Mouse (Mus musculus): Measurements from ENCODE around the gene Rcan2.

Rcan2 gene

DNA sequence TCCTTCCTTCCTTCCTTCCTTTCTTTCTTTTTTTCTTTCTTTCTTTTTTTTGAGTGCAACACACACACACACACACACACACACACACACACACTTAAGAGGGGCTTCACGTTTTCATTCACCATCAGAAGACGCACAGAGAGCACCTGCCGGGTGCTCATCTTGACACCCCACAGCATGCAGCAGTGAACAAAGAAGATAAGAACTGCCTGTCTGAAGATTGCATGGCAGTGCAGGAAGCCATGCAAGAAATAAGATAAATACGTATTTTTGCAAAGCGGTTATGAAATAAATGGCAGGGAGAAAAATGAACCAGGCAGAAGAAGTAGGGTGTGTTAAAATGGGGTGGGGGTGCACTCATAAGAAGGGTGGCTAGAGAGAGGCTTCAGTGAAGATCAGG lies 116.0 kb downstream of the Rcan2 start:
- DNase-seq (ENCODE audit: low spot score), result no peak

DNA sequence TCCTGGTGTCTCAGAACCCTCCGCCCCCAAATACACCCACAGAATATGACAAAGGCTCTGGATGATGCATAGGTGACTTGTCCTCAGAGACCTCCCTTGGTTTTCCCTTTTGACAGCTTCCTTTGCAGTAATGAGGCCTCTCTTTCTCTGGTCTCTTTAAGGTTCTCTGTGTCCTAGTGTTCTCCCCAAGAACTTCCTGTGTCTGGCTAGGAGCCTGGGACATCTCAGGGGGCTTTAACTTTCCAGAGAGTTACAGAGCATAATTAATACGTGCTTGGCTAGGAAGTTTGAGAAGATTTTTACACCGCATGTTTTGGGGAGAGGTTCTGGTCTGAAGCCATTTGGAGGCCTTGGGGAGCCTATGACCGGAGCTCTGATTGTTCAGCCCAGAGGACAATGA lies 128.7 kb downstream of the Rcan2 start:
- DNase-seq (ENCODE audit: low spot score), result no peak

DNA sequence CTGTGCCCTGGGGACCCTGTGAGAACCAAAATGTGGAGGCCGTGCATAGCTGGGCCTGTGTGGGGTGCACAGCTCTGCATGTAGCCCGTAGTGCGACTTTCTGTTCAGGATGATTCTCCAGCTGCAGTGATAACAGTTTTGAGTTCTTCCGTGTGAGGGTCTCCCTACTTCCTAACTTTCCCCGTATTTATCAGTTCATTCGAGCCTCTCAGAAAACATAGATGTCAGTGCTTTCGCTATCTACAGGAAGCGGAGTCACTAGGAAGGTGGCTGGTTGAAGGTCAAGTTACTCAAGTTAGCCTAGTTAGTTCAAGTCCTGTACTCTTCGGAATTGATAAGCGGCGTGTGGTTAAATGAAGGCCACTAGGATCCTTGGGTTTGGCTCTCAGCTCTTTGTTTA lies 130.6 kb downstream of the Rcan2 start:
- DNase-seq (ENCODE audit: low spot score), result no peak

DNA sequence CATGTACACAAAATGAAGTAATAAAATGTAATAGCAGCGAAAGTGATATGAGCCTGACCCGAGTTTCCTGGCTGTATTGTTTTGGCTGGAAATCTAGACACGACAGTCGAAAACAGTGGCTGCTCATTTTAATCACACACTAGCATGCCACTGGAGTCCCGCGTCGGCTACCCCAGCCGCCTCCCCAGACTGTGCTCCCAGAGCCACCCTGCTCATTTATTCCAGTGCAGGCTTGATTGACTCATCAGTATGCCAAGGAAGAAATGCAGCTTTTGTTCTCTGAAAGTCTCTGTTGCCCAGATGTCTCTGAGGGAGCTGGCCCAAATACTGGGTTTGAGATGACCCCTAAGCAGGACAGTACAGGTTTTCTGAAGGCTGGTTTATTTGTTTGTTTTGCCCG lies 132.9 kb downstream of the Rcan2 start:
- DNase-seq (ENCODE audit: low spot score), result no peak

DNA sequence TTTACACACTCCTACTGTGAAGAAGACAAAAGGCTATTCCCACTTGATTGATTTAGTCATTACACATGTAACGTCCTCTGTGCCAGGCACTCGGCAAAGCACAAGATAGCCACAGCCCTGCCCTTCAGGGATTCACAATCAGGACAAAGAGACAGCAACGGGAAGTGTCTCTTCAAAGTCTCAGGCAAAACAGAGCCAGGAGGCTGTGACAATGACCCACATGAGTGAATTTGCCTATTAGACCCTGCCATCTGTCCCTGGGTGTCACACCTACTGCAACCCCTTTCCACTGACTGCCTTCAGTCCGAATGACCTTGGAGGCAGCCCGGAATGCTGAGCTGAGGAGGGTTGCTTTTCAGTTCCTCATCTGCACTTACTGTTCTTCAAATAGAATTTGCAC lies 151.1 kb downstream of the Rcan2 start:
- DNase-seq (ENCODE audit: low spot score), result no peak

DNA sequence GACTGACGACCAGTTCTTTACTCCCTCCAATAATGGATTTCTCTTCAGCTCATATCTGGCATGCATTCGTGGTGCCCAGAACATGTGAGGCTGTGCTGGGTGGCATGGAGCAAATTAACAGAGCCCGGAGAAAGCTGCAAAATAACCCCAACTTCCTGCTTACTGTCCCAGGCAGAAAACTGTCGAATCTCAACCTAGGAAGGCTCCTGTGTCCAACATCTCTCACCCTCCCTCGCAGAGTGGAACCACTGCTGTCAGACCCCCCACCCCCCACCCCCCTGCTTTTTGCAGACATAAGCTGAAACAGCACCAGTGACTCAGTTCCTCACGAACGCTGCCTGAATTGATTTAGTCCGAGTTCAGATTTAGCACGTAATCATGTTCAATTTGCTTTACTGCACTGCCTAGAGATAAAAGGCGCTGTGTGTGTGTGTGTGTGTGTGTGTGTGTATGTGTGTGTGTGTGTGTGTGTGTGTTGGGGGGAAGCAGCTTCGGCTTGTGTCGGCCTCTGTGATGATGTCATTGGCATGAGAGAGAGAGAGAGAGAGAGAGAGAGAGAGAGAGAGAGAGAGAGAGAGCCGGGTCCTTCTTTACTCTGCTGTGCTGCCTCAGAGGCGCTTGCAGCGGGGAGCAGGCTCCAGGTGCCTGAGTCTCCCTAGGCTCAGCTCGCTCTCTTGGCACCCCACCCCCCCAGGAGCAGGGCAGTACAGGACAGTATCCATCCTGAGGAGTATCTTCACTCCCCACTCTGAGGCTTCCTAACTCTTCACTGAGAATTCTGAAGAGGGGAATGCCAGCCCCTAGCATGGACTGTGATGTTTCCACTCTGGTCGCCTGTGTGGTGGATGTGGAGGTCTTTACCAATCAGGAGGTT lies 151.7 kb downstream of the Rcan2 start:
- DNase-seq (ENCODE audit: low spot score), result no peak

DNA sequence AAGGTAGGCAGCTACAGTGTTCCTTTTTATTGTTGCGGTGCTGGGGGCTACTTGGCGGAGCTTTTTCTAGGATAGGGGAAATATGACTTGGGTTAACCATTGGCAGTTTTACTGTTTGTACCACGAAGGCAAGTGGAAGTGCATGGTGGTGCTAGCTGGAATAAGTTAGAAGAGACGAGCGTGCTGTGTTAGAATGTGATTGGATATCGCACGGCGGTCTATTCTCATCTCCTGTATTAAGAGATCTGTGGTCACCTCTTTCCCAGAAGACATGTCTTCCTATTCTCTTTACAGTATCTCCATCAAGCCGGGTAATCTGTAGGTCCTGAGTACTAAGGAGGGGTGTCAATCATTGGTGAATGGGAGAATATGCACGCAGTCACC lies 152.4 kb downstream of the Rcan2 start:
- no peak for DNase-seq (ENCODE audit: low spot score)

DNA sequence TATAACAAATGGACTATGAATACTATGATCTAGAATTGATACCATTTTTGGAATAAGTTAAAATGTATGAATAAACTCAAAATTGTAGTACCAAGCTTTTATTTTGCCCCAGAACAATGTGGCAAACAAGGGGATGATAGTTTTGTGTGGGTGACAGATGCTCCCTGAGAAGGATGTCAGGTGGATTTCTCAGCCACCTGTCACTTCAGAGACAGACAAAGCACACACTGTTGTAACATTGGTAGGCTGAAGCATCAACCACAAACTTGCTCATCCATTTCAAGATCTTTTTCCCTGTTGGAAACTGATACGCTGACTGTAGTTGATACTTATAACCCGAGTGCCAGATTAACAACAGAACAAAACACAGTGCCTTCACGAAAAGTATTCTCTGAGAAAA lies 158.6 kb downstream of the Rcan2 start:
- no peak for DNase-seq (ENCODE audit: low spot score)

DNA sequence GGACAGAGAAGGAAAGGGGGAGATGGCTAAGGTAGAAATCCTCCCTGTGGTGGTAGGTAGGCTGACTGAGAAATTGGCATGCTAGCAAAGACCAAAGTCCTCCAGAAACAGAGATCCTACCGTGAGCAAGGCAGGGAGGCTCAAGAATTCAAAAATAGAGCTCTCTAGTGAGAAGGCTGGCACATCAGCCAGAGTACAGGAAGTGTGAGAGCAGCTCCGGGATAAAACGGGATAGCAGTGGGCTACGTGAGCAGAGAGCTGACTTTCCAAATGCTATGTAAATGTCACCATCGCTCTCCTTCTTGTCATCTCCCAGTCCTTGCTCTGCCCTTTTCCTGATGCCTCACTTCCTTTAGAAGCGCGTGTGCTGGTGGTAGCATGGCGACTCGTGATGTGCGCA lies 168.8 kb downstream of the Rcan2 start:
- DNase-seq (ENCODE audit: low spot score), result no peak

DNA sequence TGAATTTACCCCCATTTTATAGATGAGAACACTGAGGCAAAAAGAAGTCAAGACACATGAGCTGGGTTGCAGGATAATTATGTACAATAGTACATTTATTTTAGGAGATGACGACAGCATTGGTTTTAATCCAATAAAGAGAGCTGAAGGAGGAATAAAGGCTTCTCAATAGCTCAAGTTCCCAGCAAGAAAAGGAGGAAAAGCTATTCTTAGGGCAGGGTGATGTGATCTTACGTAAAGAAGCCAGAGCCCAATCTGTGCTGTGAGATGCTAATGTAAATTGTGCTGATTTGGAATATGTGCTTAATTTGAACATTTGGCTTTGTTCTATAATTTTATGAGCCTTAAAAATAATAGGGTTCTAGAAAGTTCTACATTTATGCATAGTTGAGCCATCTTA lies 176.4 kb downstream of the Rcan2 start:
- DNase-seq (ENCODE audit: low spot score), result no peak

DNA sequence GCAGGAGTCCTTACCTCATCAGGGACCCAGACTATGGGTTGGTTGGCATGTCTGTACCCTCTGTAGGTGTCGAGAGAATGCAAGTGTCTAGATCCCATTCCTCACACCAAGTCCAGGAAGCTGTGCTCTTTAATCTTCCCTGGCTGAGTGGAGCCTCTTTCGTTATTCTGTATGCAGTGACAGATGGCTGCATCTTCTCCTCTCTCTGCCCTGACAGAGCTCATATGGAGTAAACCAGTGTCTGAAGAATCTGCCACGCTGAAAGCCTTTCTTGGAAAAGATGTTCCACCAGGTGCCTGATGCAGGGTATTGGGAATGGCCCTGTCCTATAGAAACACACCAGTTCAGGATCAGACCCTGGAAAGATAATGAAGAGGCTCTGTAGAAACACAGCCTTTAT lies 178.8 kb downstream of the Rcan2 start:
- DNase-seq (ENCODE audit: low spot score), result no peak

DNA sequence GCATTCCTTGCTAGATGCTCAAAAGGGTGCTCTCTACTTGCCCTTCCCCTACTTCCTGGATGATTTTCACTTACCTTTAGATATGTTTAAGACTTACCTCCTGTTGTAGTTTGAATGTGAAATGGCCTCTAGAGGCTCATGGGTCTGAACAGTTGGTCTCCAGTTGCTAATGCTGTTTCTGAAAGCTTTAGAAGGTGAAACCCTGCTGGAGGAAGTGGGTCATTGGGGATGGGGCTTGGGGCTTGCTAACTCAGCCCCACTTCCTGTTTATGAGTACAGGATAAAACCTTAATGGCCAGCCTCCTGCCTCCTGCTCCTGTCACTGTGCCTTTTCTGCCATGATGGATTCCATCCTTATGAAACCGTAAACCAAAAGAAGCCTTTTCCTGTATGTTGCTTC lies 181.4 kb downstream of the Rcan2 start:
- no peak for DNase-seq (ENCODE audit: low spot score)

DNA sequence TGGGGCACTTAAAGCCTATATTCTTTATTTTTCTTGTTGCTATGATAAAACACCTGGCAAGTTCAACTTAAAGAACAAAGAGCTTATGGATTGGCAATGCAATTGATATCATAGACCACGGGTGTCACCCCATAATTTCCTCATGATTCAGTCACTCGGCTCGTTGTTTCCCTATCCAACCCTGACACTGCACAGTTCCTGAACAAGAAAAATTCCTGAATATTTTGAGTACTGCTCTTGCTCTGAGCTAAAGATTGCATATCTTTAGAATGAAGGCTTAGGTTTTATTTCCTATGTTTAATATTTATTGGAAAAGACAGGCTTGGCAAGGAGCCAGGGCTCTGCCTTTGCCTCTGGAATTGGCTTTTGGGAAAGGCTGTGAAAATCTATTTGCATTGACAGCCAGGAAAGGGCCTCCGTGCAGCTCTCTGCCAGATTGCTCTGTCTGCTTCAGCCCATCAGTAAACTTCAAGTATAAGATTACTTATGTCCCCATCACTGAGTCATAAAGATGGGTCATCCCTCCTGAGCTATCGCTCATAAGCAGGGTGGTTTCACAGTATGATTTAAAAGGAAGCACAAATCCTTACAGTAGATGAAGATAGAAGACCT lies 188.3 kb downstream of the Rcan2 start:
- DNase-seq (ENCODE audit: low spot score), result no peak

DNA sequence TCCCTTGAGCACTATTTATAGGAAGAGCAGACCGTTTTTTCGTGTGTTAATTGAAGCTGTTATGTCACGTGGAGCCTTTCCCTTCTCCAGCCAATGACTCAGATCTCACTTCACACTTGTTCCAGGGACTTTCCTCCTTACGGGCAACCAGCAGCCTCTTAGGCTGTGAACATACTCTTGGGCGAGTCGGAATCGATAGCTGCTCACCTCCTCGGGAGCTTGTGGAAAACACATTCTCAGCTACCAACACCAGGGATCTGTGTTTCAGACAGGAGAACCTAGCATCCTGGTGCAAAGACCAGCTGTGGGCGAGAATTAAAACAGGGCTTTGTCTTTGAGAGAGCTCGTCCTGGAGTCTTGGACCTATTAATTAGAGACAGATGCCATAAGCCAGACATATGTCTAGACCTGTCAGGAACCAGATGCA lies 189.8 kb downstream of the Rcan2 start:
- no peak for DNase-seq (ENCODE audit: low spot score)

DNA sequence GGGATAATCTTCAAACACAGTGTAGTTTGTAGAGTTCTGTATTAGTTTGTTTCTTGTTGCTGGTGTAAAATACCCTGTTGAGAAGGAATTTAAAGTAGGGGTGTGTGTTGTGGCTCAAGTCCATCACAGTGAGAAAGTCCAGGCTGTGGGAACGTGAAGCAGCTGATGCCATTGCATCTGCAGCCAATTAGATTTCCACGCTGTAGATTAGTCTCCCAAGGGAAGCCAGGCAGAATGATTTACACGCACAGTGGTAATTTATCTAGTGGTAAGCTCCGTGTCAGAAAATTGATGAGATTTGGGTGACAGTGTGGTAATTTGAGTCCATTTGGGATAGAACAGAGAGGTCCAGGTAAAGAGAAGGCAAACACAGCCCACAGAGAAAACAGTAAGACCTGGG lies 192.9 kb downstream of the Rcan2 start:
- no peak for DNase-seq (ENCODE audit: low spot score)

DNA sequence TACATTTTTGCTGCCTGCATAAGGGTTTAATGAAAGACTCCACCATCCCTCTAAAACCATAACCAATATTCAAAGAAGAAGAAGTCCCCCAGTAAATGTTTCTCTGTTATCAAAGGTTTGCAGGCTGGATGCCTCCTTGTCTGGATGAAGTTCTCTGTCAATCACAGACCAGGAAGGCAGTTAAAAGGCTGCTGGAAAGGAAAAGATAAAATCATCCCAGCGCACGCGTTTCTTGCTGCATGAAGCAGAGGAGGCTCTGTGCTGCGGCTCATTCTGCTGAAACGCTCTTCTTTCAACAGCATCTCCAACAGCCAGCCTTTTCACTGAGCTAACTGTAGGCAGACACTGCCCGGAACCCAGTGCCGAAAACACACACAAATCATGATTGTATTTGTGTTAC lies 196.4 kb downstream of the Rcan2 start:
- no peak for DNase-seq (ENCODE audit: low spot score)

DNA sequence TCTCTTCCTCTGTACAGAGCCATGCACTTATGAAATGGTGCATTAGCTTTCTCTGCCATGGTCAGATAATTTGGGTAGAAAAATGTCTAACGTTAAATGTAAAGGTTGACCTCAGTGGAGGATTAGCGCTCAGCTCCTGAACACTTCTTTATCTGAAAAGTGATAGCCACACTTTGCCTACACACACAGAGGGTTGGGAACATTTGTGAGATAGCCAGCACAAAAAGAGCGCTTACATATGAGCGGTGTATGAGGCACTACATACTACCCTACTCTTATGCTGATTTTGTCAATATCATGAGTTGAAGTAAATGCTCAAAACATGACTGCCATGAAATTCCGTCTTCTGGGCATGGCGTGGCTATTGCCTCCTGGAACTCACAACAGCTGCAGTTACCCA lies 196.9 kb downstream of the Rcan2 start:
- no peak for DNase-seq (ENCODE audit: low spot score)

DNA sequence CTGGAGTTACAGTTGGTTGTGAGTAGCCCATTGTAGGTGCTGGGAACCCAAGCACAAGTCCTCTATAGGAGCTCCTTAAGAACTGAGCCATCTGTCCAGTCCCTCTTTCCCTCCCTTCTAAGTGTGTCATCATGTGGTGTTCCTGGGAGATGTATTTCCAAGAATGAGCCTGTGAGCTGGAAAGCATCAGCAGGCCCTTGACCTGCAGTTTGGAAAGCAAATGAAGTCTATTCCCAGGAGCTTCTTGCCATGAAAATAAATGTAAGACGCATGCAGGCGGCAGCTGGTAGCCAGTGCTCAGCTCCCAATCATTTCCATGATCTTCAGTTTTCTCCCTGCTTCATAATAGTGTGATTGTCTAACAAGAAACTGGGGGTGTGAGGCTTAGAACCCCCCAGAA lies 203.2 kb downstream of the Rcan2 start:
- DNase-seq (ENCODE audit: low spot score), result no peak

DNA sequence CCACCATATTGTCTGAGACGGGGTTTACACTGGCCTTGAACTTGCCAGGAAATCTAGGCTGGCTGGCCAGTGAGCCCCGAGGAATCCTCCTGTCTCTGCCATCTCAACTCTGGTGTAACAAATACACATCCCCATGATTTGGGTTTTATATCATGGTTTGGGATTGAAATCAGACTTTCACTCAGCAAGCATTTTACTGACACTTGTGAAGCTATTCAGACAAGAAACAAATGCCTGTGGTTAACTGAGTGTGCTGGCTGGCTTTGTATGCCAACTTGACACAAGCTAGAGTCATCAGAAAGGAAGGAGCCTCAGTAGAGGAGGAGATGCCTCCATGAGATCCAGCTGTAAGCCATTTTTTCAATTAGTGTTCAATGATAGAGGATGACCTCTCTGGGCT lies 206.3 kb downstream of the Rcan2 start:
- no peak for DNase-seq (ENCODE audit: low spot score)

DNA sequence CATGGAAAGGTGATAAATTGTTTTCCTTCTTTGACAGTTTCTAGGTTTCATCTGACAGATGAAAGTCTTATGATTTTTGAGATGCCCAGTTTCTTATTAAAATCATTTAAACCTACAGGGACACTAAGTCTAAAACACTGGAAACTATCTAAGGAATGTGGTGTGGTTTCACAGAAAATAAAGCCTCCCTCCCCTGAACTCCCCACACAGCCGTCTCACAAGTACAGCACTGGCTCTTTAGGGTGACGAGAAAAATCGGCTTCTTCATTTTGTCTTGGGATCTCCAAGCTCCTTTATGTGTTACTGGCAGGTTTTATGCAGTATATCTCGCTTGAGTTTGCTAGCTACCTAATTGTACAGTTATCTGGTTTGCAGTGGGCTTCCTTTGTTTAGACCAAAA lies 210.8 kb downstream of the Rcan2 start:
- DNase-seq (ENCODE audit: low spot score), result no peak

DNA sequence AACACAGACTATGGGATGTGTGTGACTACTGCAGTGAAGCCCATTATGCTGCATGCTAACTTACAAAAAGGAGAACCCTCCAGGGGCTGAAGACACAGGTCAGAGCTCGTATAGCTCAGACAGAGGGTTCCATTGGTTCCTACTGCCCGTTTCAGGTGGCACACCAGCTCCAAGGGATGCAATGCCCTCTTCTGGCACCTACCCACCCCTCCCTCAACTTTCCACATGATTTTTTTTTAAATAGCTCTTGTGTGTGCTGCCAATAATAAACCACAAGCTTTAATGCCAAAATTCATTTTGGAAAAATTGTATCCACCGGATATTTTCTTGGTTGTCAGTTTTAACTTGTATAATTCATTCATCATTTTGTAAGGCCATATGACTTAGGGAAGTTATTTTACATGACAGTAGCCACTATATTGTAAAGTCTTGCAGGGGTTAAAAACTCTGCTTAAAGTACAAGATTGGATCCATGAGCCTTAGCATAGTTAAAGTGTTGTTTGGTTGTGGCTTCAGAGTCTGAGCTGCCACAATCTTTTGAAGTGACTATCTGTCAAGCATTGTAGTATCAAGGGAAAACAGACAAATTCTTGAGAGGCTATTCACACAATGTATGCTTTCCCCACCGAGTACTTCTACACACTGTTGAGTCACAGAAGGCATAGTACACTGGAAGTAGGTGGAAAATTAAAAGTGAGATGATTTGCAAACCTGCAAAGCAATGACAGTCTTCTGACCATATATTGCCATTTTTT lies 212.8 kb downstream of the Rcan2 start:
- DNase-seq (ENCODE audit: low spot score), result no peak

DNA sequence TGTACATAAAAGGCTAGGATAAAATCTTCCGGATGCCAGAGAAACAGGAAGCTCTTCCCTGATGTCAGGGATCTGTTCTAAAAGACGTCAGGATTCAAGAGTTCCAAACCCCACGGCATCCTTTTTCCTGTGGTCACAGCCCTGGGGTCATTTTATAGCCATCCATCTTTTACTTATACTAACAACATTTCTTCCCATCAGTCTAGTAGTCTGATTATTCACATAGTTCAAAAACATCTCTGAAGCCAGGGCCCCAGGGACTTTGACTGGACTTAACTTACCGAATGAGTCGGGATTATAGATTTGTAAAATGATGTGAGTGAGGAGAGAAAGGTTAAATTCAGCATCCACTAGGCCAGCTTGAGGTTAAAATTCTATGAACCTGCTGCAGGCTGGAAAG lies 215.2 kb downstream of the Rcan2 start:
- DNase-seq (ENCODE audit: low spot score), result no peak

DNA sequence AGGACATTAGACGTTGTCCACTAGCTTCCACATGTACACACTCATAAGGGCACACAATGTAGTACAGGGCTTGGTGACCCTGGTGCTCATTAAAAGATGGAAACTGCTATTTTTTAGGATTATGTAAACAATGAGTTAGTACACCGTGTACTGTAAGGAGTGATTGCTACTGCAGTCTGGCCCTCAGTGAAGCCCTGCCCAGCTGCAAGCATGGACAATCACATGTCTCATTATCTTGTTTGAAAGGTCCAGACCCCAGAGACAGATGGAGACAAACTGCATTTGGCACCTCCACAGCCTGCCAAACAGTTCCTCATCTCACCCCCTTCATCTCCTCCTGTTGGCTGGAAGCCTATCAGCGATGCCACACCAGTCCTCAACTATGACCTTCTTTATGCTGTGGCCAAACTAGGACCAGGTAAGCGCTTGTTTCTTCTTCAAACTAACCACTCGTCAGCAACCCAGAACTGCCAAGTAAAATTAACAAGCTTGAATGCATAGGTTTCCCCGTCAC lies 219.6 kb downstream of the Rcan2 start:
- no peak for DNase-seq (ENCODE audit: low spot score)
